Mouse (Mus musculus): Measurements from ENCODE around the gene Prkci.

GRCm38 (mm10) chr3:31097976-31098375, 102.4 kb downstream of the Prkci start:
- TF ChIP-seq ZC3H11A (IDR thresholded peaks at IDR 0.05; ENCODE audit: borderline replicate concordance, low read depth, low read length) (no peak), CHD2 (IDR thresholded peaks at IDR 0.05; ENCODE audit: low read depth, low read length) (no peak)

Measured in ES-E14 (cell line).